Mouse (Mus musculus) midbrain, embryonic 13.5 days (tissue): ENCODE data around the gene Csk. TPM values are rescaled to one million over a fixed set of nuclear protein-coding genes. Genes with fewer than 3 reads are reported as not detected.

Experiments
- ATAC-seq: fragments of 200-750 bp; cut with Nextera tagmentation; 2 replicates; pipeline ENCODE4 v1.8.0; 2017; ENCODE audit warnings: mild to moderate bottlenecking, moderate TSS enrichment, moderate library complexity
- H3K27ac ChIP-seq: fragments of 300-500 bp; sonication (generic); 2 replicates; pipeline ENCODE4 v1.5.1; 2015; ENCODE audit warnings: inconsistent platforms, mild to moderate bottlenecking, moderate library complexity
- H3K27me3 ChIP-seq: fragments of 300-500 bp; sonication (generic); 2 replicates; pipeline ENCODE4 v1.6.1; 2015; ENCODE audit warnings: mild to moderate bottlenecking, inconsistent platforms
- H3K36me3 ChIP-seq: fragments of 300-500 bp; sonication (generic); 2 replicates; pipeline ENCODE4 v1.6.1; 2015; ENCODE audit warnings: mild to moderate bottlenecking, inconsistent platforms
- H3K4me1 ChIP-seq: fragments of 300-500 bp; sonication (generic); replicated peaks from 2 replicates; pipeline ENCODE4 v1.6.1; 2015; ENCODE audit warnings: inconsistent platforms
- H3K4me2 ChIP-seq: fragments of 300-500 bp; sonication (generic); replicated peaks from 2 replicates; pipeline ENCODE4 v1.6.1; 2015; ENCODE audit warnings: moderate library complexity, mild to moderate bottlenecking, inconsistent platforms
- H3K4me3 ChIP-seq: fragments of 300-500 bp; sonication (generic); replicated peaks from 2 replicates; pipeline ENCODE4 v1.5.1; 2015; ENCODE audit warnings: mild to moderate bottlenecking, inconsistent platforms
- H3K9ac ChIP-seq: fragments of 300-500 bp; sonication (generic); replicated peaks from 2 replicates; pipeline ENCODE4 v1.6.1; 2015; ENCODE audit warnings: mild to moderate bottlenecking, inconsistent platforms
- H3K9me3 ChIP-seq: fragments of 300-500 bp; sonication (generic); 2 replicates; pipeline ENCODE4 v1.6.1; 2016; ENCODE audit warnings: mild to moderate bottlenecking, inconsistent platforms
- WGBS: fragments of 180-500 bp; shearing (Covaris S2); methylation state at CpG from one replicate; pipeline ENCODE4 v1.1.7; 2015; 5-methylcytosine and 5-hydroxymethylcytosine counted together
- polyA plus RNA-seq: library from polyadenylated mRNA; unstranded; fragments of >200 nt; fragmentation: Nextera tagmentation; extraction: Ambion mirVana; gene quantifications from 2 replicates; pipeline ENCODE4 v1.2.1, GENCODE M21; 2015

The Csk gene
- polyA plus RNA-seq, 1 experiment from 2014 or later = 41.9 TPM

- 85% methylated on average over 4 of the region's 4 CpGs for WGBS
- no peaks in the 10 kb centered on the region for H3K9me3 ChIP-seq
- H3K36me3 ChIP-seq = no peaks in the 10 kb centered on the region
- no peak overlapping the region for H3K9ac ChIP-seq
- H3K4me3 ChIP-seq = no peak overlapping the region
- no peaks in the 10 kb centered on the region for H3K4me1 ChIP-seq
- no peaks in the 10 kb centered on the region for H3K27me3 ChIP-seq
- no peak overlapping the region for H3K27ac ChIP-seq
- no peak for ATAC-seq
- no peak overlapping the region for H3K4me2 ChIP-seq
Measured at GRCm38 (mm10) chr9:57671037-57671436, 17.6 kb upstream of the Csk start.

- Histone ChIP-seq H3K27me3 (no peaks in the 10 kb centered on the region), H3K9ac (no peak overlapping the region), H3K4me1 (no peaks in the 10 kb centered on the region), H3K36me3 (no peaks in the 10 kb centered on the region), H3K27ac (no peak overlapping the region), H3K4me3 (no peak overlapping the region), H3K9me3 (no peaks in the 10 kb centered on the region), H3K4me2 (no peak overlapping the region)
- 83% methylated on average over 3 of the region's 3 CpGs for WGBS
- ATAC-seq = no peak
Measured at GRCm38 (mm10) chr9:57669566-57669965, 16.1 kb upstream of the Csk start.

- H3K27ac ChIP-seq = no peak overlapping the region
- no peaks in the 10 kb centered on the region for H3K36me3 ChIP-seq
- WGBS = 56% methylated on average over 1 of the region's 1 CpGs
- no peak overlapping the region for H3K4me2 ChIP-seq
- no peaks in the 10 kb centered on the region for H3K27me3 ChIP-seq
- no peak overlapping the region for H3K4me3 ChIP-seq
- no peaks in the 10 kb centered on the region for H3K9me3 ChIP-seq
- ATAC-seq = no peak
- no peaks in the 10 kb centered on the region for H3K4me1 ChIP-seq
- no peak overlapping the region for H3K9ac ChIP-seq
Measured at GRCm38 (mm10) chr9:57668277-57668676, 14.8 kb upstream of the Csk start.

- no peaks in the 10 kb centered on the region for H3K4me1 ChIP-seq
- no peak overlapping the region for H3K4me2 ChIP-seq
- no peaks in the 10 kb centered on the region for H3K9me3 ChIP-seq
- no peak for ATAC-seq
- no peak overlapping the region for H3K27ac ChIP-seq
- 56% methylated on average over 11 of the region's 11 CpGs for WGBS
- H3K4me3 ChIP-seq = no peak overlapping the region
- no peaks in the 10 kb centered on the region for H3K27me3 ChIP-seq
- H3K36me3 ChIP-seq = no peaks in the 10 kb centered on the region
- no peak overlapping the region for H3K9ac ChIP-seq
Measured at GRCm38 (mm10) chr9:57667817-57668216, 14.4 kb upstream of the Csk start.

- Histone ChIP-seq H3K27me3 (no peaks in the 10 kb centered on the region), H3K4me2 (no peak overlapping the region), H3K9me3 (no peaks in the 10 kb centered on the region), H3K36me3 (no peaks in the 10 kb centered on the region), H3K9ac (no peak overlapping the region), H3K4me1 (no peaks in the 10 kb centered on the region), H3K4me3 (no peak overlapping the region), H3K27ac (no peak overlapping the region)
- 76% methylated on average over 3 of the region's 3 CpGs for WGBS
- ATAC-seq = no peak
Measured at GRCm38 (mm10) chr9:57667136-57667535, 13.7 kb upstream of the Csk start.

GRCm38 (mm10) chr9:57666536-57666935 lies 13.1 kb upstream of the Csk start:
- ATAC-seq = no peak
- H3K27me3 ChIP-seq = no peaks in the 10 kb centered on the region
- 88% methylated on average over 8 of the region's 8 CpGs for WGBS
- H3K4me3 ChIP-seq = no peak overlapping the region
- H3K4me1 ChIP-seq = no peaks in the 10 kb centered on the region
- H3K4me2 ChIP-seq = no peak overlapping the region
- H3K9ac ChIP-seq = no peak overlapping the region
- H3K27ac ChIP-seq = no peak overlapping the region
- H3K9me3 ChIP-seq = no peaks in the 10 kb centered on the region
- no peaks in the 10 kb centered on the region for H3K36me3 ChIP-seq

- no peak overlapping the region for H3K4me2 ChIP-seq
- WGBS = 67% methylated on average over 7 of the region's 7 CpGs
- no peak overlapping the region for H3K9ac ChIP-seq
- H3K27me3 ChIP-seq = no peaks in the 10 kb centered on the region
- no peak overlapping the region for H3K4me3 ChIP-seq
- no peaks in the 10 kb centered on the region for H3K36me3 ChIP-seq
- ATAC-seq = no peak
- H3K4me1 ChIP-seq = no peaks in the 10 kb centered on the region
- H3K27ac ChIP-seq = no peak overlapping the region
- no peaks in the 10 kb centered on the region for H3K9me3 ChIP-seq
Measured at GRCm38 (mm10) chr9:57664616-57665015, 11.2 kb upstream of the Csk start.

GRCm38 (mm10) chr9:57661552-57661951 lies 8.1 kb upstream of the Csk start:
- 83% methylated on average over 3 of the region's 3 CpGs for WGBS
- Histone ChIP-seq H3K27me3 (no peaks in the 10 kb centered on the region), H3K9me3 (no peaks in the 10 kb centered on the region), H3K9ac (no peak overlapping the region), H3K4me1 (no peaks in the 10 kb centered on the region), H3K4me3 (no peak overlapping the region), H3K27ac (no peak overlapping the region), H3K4me2 (no peak overlapping the region), H3K36me3 (no peaks in the 10 kb centered on the region)
- no peak for ATAC-seq

- H3K36me3 ChIP-seq = no peaks in the 10 kb centered on the region
- ATAC-seq = no peak
- H3K9ac ChIP-seq = no peak overlapping the region
- no peaks in the 10 kb centered on the region for H3K27me3 ChIP-seq
- H3K4me2 ChIP-seq = no peak overlapping the region
- no peak overlapping the region for H3K4me3 ChIP-seq
- H3K27ac ChIP-seq = no peak overlapping the region
- H3K4me1 ChIP-seq = peaks cover 7% of the 10 kb centered on the region
- WGBS = 87% methylated on average over 6 of the region's 6 CpGs
- no peaks in the 10 kb centered on the region for H3K9me3 ChIP-seq
Measured at GRCm38 (mm10) chr9:57660501-57660900, 7.1 kb upstream of the Csk start.

GRCm38 (mm10) chr9:57659774-57660173 lies 6.3 kb upstream of the Csk start:
- peak; percentile 61; the same call in 1 of the 2 replicates for ATAC-seq
- Histone ChIP-seq H3K27ac (no peak overlapping the region), H3K9ac (no peak overlapping the region), H3K27me3 (no peaks in the 10 kb centered on the region), H3K36me3 (no peaks in the 10 kb centered on the region), H3K4me1 (peaks cover 9% of the 10 kb centered on the region), H3K4me2 (no peak overlapping the region), H3K4me3 (no peak overlapping the region), H3K9me3 (no peaks in the 10 kb centered on the region)
- WGBS = 26% methylated on average over 4 of the region's 4 CpGs

- Histone ChIP-seq H3K4me2 (no peak overlapping the region), H3K4me3 (no peak overlapping the region), H3K9me3 (no peaks in the 10 kb centered on the region), H3K27ac (no peak overlapping the region), H3K36me3 (no peaks in the 10 kb centered on the region), H3K4me1 (peaks cover 15% of the 10 kb centered on the region), H3K9ac (no peak overlapping the region), H3K27me3 (no peaks in the 10 kb centered on the region)
- 84% methylated on average over 4 of the region's 4 CpGs for WGBS
- no peak for ATAC-seq
Measured at GRCm38 (mm10) chr9:57658970-57659369, 5.5 kb upstream of the Csk start.

- 56% methylated on average over 4 of the region's 4 CpGs for WGBS
- H3K4me1 ChIP-seq = peaks cover 26% of the 10 kb centered on the region
Measured at GRCm38 (mm10) chr9:57657843-57658242, 4.4 kb upstream of the Csk start.

GRCm38 (mm10) chr9:57656631-57657350 lies 3.4 kb upstream of the Csk start:
- WGBS = 87% methylated on average over 19 of the region's 19 CpGs
- ATAC-seq = no peak
- Histone ChIP-seq H3K4me2 (no peak overlapping the region), H3K4me1 (peaks cover 31% of the 10 kb centered on the region), H3K36me3 (no peaks in the 10 kb centered on the region), H3K9me3 (no peaks in the 10 kb centered on the region), H3K9ac (no peak overlapping the region), H3K27me3 (no peaks in the 10 kb centered on the region), H3K4me3 (no peak overlapping the region), H3K27ac (no peak overlapping the region)

More at GRCm38 (mm10) chr9:57657843-57658242, 4.4 kb upstream of the Csk start:
- Histone ChIP-seq H3K36me3 (no peaks in the 10 kb centered on the region), H3K27ac (no peak overlapping the region), H3K9ac (no peak overlapping the region), H3K27me3 (no peaks in the 10 kb centered on the region), H3K9me3 (no peaks in the 10 kb centered on the region), H3K4me2 (no peak overlapping the region), H3K4me3 (no peak overlapping the region)
- no peak for ATAC-seq
